Mouse (Mus musculus) adrenal gland, postnatal 14 days (tissue): ENCODE results near the gene Tiam1. TPM values are rescaled to one million over a fixed set of nuclear protein-coding genes. Genes with fewer than 3 reads are reported as not detected.

ENCODE experiments used
- DNase-seq: peaks from one replicate; pipeline ENCODE4 v3.0.0; 2021; ENCODE audit warnings: mixed read lengths
- total RNA-seq: library from RNA; stranded (reverse); gene quantifications from 2 replicates; pipeline ENCODE4 v1.2.3, GENCODE M21; 2021

Tiam1 gene
- total RNA-seq, 1 experiment from 2014 or later, result 64.1 TPM

- peak; percentile 28 for DNase-seq
Observed at GRCm38 (mm10) chr16:89796566-89796965, 347.0 kb downstream of the Tiam1 start.

- no peak for DNase-seq
Observed at GRCm38 (mm10) chr16:89789792-89790434, 353.7 kb downstream of the Tiam1 start.

- no peak for DNase-seq
Observed at GRCm38 (mm10) chr16:89785795-89786194, 357.8 kb downstream of the Tiam1 start.

GRCm38 (mm10) chr16:89779705-89780104, 363.9 kb downstream of the Tiam1 start:
- no peak for DNase-seq

GRCm38 (mm10) chr16:89777450-89777849, 366.1 kb downstream of the Tiam1 start:
- DNase-seq, result no peak

- no peak for DNase-seq
Observed at GRCm38 (mm10) chr16:89774553-89774913, 369.0 kb downstream of the Tiam1 start.

GRCm38 (mm10) chr16:89773657-89774552, 369.7 kb downstream of the Tiam1 start:
- DNase-seq, result peak; percentile 93

GRCm38 (mm10) chr16:89765919-89766318, 377.6 kb downstream of the Tiam1 start:
- no peak for DNase-seq

- DNase-seq, result peak; percentile 52
Observed at GRCm38 (mm10) chr16:89765470-89765869, 378.1 kb downstream of the Tiam1 start.

GRCm38 (mm10) chr16:89763812-89764211, 379.8 kb downstream of the Tiam1 start:
- no peak for DNase-seq

GRCm38 (mm10) chr16:89762523-89762922, 381.0 kb downstream of the Tiam1 start:
- DNase-seq, result no peak

GRCm38 (mm10) chr16:89762096-89762495, 381.5 kb downstream of the Tiam1 start:
- DNase-seq, result peak; percentile 32

- DNase-seq, result no peak
Observed at GRCm38 (mm10) chr16:89757384-89757783, 386.2 kb downstream of the Tiam1 start.

- DNase-seq, result no peak
Observed at GRCm38 (mm10) chr16:89754709-89755108, 388.9 kb downstream of the Tiam1 start.

- DNase-seq, result no peak
Observed at GRCm38 (mm10) chr16:89747864-89748263, 395.7 kb downstream of the Tiam1 start.

- DNase-seq, result no peak
Observed at GRCm38 (mm10) chr16:89739559-89739958, 404.0 kb downstream of the Tiam1 start.

GRCm38 (mm10) chr16:89738963-89739362, 404.6 kb downstream of the Tiam1 start:
- DNase-seq, result no peak

Other genes starting within 250 kb of the Tiam1 start
- gene Sod1, start 77.0 kb upstream of the Tiam1 start, total RNA-seq, result 1,154 and 1,200 TPM in 2 replicates
- gene Scaf4, start 140.7 kb upstream of the Tiam1 start, total RNA-seq, result 46.8 and 56.0 TPM in 2 replicates
- gene Hunk, start 242.2 kb upstream of the Tiam1 start, total RNA-seq, result 4.8 and 6.2 TPM in 2 replicates